Mouse (Mus musculus): ENCODE results near the gene Fxyd1. TPM values are rescaled to one million over a fixed set of nuclear protein-coding genes. Genes with fewer than 3 reads are reported as not detected.

Gene Fxyd1
- 148 TPM for polyA plus RNA-seq (2015; fragmentation: Illumina TruSeq; extraction: RNeasy Lipid Tissue Mini Kit (QIAGEN cat#74804); ENCODE audit: low read depth, low replicate concordance)

GRCm38 (mm10) chr7:31057071-31057470 lies at the start of gene Fxyd1:
TSS of gene Fxyd1 (minus strand) at chr7:31057199.

DNA sequence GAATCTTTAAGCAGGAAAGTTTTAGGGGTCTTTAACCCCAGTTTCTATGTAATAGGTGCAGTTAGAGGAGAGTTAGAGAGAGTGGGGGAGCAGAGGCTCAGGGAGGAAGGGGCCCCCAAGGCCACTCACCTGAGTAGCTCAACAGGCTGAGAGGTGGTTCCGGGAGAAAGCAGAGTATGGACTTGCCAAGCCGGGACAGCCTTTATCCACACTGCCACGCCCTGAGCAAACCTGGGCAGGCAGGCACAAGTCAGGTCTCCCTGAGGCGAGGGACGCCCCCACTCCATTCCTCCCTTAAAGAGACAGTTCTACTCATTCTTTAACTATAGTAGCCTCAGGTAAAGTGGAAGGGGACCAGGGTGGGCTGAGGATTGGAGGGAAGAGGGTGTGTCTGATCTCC lies 19.5 kb upstream of the Fxyd1 start, which contains the start of gene Fxyd3:
TSS of gene Fxyd3 (minus strand) at position 213 of the 400 bp plus-strand sequence.

DNA sequence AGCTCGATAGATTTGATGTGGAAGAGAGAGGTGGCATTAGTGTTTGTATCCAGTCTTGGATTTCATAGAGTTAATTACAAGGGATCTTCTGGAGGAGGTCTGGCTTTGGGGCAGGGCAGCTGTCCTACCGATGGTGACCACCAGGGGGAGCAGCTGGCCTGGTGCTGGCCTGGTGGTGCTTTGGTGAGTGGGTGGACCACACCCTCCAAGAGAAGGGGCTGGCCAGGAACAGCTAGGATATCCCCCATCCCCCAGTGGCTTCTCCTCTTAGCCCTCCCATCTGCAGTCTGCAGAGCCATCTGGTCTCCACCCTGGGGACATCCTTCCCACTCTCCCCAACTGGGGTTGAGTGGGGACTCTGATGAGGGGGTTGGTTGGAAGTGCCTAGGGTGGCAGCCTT lies 2.1 kb upstream of the Fxyd1 start, which contains the start of gene Lgi4:
TSS of gene Lgi4 (plus strand) at position 235 of the 400 bp plus-strand sequence.

DNA sequence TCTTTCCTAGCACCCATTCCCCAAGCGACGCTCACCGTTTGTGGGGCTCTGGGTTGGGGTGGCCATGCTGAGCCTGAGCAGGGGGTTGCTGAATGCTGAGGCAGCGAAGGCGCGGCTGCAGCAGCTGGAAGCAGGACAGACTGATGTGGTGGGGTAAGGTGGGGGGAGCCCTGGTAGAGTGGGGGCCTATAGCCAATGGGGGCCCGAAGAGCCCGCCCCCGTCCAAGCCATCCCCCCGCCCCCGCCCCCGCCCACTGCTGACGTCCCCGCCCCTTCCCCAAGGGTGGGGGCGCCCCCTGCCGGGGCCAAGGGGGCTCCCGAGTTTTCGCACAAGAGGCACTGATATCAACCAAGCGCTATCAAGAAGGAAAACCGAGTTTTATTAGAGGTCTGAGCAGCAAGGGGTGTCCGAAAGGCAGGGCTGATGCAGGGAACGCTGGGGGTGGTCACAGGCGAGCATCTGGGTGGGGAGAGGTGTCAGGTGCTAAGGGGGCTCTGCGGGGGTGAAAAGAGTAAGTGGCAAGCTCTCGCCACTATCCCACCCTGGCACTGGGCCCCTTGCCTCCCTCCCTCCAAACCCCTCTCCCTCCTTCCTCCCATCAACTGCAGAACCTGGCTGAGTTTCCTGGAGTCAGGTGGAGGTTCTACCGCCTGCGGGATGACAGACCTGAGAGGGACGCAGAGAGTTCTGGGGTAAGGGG lies 5.5 kb downstream of the Fxyd1 start, which contains the start of gene Fxyd7:
TSS of gene Fxyd7 (minus strand) at position 147 of the 701 bp plus-strand sequence.

DNA sequence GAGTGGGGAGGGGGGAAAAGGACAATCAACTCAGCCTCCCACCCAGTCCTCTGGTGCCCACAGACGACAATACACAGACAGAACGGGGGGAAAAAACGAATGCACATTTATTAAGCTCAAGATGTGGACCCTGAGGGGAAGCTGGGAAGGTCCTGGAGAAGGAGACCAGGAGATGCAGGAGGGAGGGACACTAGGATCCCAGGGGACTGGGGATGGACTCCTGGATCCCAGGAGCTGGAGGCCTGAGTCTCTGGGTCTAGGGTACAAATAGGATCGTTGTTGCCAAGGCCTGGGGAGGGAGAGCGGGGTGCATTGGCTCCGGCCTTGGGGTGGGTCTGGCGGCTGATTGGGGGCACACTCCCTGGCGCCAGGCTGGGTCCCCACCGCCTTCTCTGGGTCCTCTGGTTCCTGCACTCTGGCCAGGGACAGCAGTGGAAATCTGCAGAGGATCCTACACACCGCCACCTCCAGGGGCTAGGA lies 14.5 kb downstream of the Fxyd1 start, which contains the start of gene Fxyd5:
TSS of gene Fxyd5 (minus strand) at position 51 of the 480 bp plus-strand sequence.

Other genes starting within 250 kb of the Fxyd1 start
- not detected for gene Ffar2, start 233.4 kb downstream of the Fxyd1 start, polyA plus RNA-seq (2015; fragmentation: Illumina TruSeq; extraction: RNeasy Lipid Tissue Mini Kit (QIAGEN cat#74804); ENCODE audit: low read depth, low replicate concordance)
- not detected for gene Ffar3, start 201.0 kb downstream of the Fxyd1 start, polyA plus RNA-seq (2015; fragmentation: Illumina TruSeq; extraction: RNeasy Lipid Tissue Mini Kit (QIAGEN cat#74804); ENCODE audit: low read depth, low replicate concordance)
- not detected for gene Ffar1, start 195.6 kb downstream of the Fxyd1 start, polyA plus RNA-seq (2015; fragmentation: Illumina TruSeq; extraction: RNeasy Lipid Tissue Mini Kit (QIAGEN cat#74804); ENCODE audit: low read depth, low replicate concordance)
- gene Cd22, start 176.9 kb downstream of the Fxyd1 start, polyA plus RNA-seq (2015; fragmentation: Illumina TruSeq; extraction: RNeasy Lipid Tissue Mini Kit (QIAGEN cat#74804); ENCODE audit: low read depth, low replicate concordance), result 0.55 TPM
- 324 TPM for gene Mag, start 142.3 kb downstream of the Fxyd1 start, polyA plus RNA-seq (2015; fragmentation: Illumina TruSeq; extraction: RNeasy Lipid Tissue Mini Kit (QIAGEN cat#74804); ENCODE audit: low read depth, low replicate concordance)
- gene Hamp2, start 132.5 kb downstream of the Fxyd1 start, polyA plus RNA-seq (2015; fragmentation: Illumina TruSeq; extraction: RNeasy Lipid Tissue Mini Kit (QIAGEN cat#74804); ENCODE audit: low read depth, low replicate concordance), result not detected
- not detected for gene Hamp, start 113.2 kb downstream of the Fxyd1 start, polyA plus RNA-seq (2015; fragmentation: Illumina TruSeq; extraction: RNeasy Lipid Tissue Mini Kit (QIAGEN cat#74804); ENCODE audit: low read depth, low replicate concordance)
- 193 TPM for gene Usf2, start 100.4 kb downstream of the Fxyd1 start, polyA plus RNA-seq (2015; fragmentation: Illumina TruSeq; extraction: RNeasy Lipid Tissue Mini Kit (QIAGEN cat#74804); ENCODE audit: low read depth, low replicate concordance)
- gene Lsr, start 83.7 kb downstream of the Fxyd1 start, polyA plus RNA-seq (2015; fragmentation: Illumina TruSeq; extraction: RNeasy Lipid Tissue Mini Kit (QIAGEN cat#74804); ENCODE audit: low read depth, low replicate concordance), result 8.0 TPM
- gene Fam187b, start 83.4 kb downstream of the Fxyd1 start, polyA plus RNA-seq (2015; fragmentation: Illumina TruSeq; extraction: RNeasy Lipid Tissue Mini Kit (QIAGEN cat#74804); ENCODE audit: low read depth, low replicate concordance), result not detected
- 51.2 TPM for gene Fxyd5, start 14.7 kb downstream of the Fxyd1 start, polyA plus RNA-seq (2015; fragmentation: Illumina TruSeq; extraction: RNeasy Lipid Tissue Mini Kit (QIAGEN cat#74804); ENCODE audit: low read depth, low replicate concordance)
- gene Fxyd7, start 5.7 kb downstream of the Fxyd1 start, polyA plus RNA-seq (2015; fragmentation: Illumina TruSeq; extraction: RNeasy Lipid Tissue Mini Kit (QIAGEN cat#74804); ENCODE audit: low read depth, low replicate concordance), result 169 TPM
- gene Lgi4, start 2.1 kb upstream of the Fxyd1 start, polyA plus RNA-seq (2015; fragmentation: Illumina TruSeq; extraction: RNeasy Lipid Tissue Mini Kit (QIAGEN cat#74804); ENCODE audit: low read depth, low replicate concordance), result 27.6 TPM
- not detected for gene Fxyd3, start 19.5 kb upstream of the Fxyd1 start, polyA plus RNA-seq (2015; fragmentation: Illumina TruSeq; extraction: RNeasy Lipid Tissue Mini Kit (QIAGEN cat#74804); ENCODE audit: low read depth, low replicate concordance)
- 2.6 TPM for gene Hpn, start 58.1 kb upstream of the Fxyd1 start, polyA plus RNA-seq (2015; fragmentation: Illumina TruSeq; extraction: RNeasy Lipid Tissue Mini Kit (QIAGEN cat#74804); ENCODE audit: low read depth, low replicate concordance)
- gene Scn1b, start 69.8 kb upstream of the Fxyd1 start, polyA plus RNA-seq (2015; fragmentation: Illumina TruSeq; extraction: RNeasy Lipid Tissue Mini Kit (QIAGEN cat#74804); ENCODE audit: low read depth, low replicate concordance), result 542 TPM
- 112 TPM for gene Gramd1a, start 98.7 kb upstream of the Fxyd1 start, polyA plus RNA-seq (2015; fragmentation: Illumina TruSeq; extraction: RNeasy Lipid Tissue Mini Kit (QIAGEN cat#74804); ENCODE audit: low read depth, low replicate concordance)
- not detected for gene Scgb2b2, start 233.3 kb upstream of the Fxyd1 start, polyA plus RNA-seq (2015; fragmentation: Illumina TruSeq; extraction: RNeasy Lipid Tissue Mini Kit (QIAGEN cat#74804); ENCODE audit: low read depth, low replicate concordance)
- gene Scgb1b2, start 234.6 kb upstream of the Fxyd1 start, polyA plus RNA-seq (2015; fragmentation: Illumina TruSeq; extraction: RNeasy Lipid Tissue Mini Kit (QIAGEN cat#74804); ENCODE audit: low read depth, low replicate concordance), result not detected